Mouse (Mus musculus) neutrophil, adult 5-6 weeks (primary cell): ENCODE data around the gene Nanos2. TPM values are rescaled to one million over a fixed set of nuclear protein-coding genes. Genes with fewer than 3 reads are reported as not detected.
A peak's percentile ranks its signal among the peaks of the same experiment; 100 is the strongest.

Experiments
- ATAC-seq: fragments of 151-379, 151-347 bp; 2 replicates; pipeline ENCODE4 v1.8.0; 2017; ENCODE audit warnings: mild to moderate bottlenecking, moderate TSS enrichment; ENCODE audit not compliant: insufficient number of reproducible peaks, poor library complexity, low FRiP score, severe bottlenecking; ENCODE audit errors: extremely low read depth
- total RNA-seq: library from RNA; stranded (forward); fragments of 200-1000 nt; gene quantifications from 2 replicates; pipeline ENCODE4 v1.2.3, GENCODE M21; 2017

Gene Nanos2
- total RNA-seq, 1 experiment from 2014 or later: not detected

GRCm38 (mm10) chr7:18988780-18989179 is 1.6 kb downstream of the Nanos2 start:
- no peak for ATAC-seq

GRCm38 (mm10) chr7:18989995-18990394 is 2.8 kb downstream of the Nanos2 start:
- no peak for ATAC-seq

- peak; percentile 90 for ATAC-seq
These were observed 3.5 kb downstream of the Nanos2 start, which contains the start of gene Mypop for GRCm38 (mm10) chr7:18990601-18991295. Gene Mypop (plus strand): TSS chr7:18991245.

- no peak for ATAC-seq
These were observed 4.6 kb downstream of the Nanos2 start for GRCm38 (mm10) chr7:18991660-18992293.

GRCm38 (mm10) chr7:18992294-18992675 is 5.1 kb downstream of the Nanos2 start:
- ATAC-seq: no peak

GRCm38 (mm10) chr7:18993036-18993435 is 5.8 kb downstream of the Nanos2 start:
- no peak for ATAC-seq

- no peak for ATAC-seq
These were observed 11.6 kb downstream of the Nanos2 start for GRCm38 (mm10) chr7:18998835-18999234.

- no peak for ATAC-seq
These were observed 13.2 kb downstream of the Nanos2 start for GRCm38 (mm10) chr7:19000421-19000820.

- ATAC-seq: peak; percentile 59
These were observed 14.0 kb downstream of the Nanos2 start for GRCm38 (mm10) chr7:19001066-19001806.

- no peak for ATAC-seq
These were observed 14.5 kb downstream of the Nanos2 start for GRCm38 (mm10) chr7:19001807-19002085.

GRCm38 (mm10) chr7:19002115-19002514 is 14.9 kb downstream of the Nanos2 start:
- ATAC-seq: no peak

GRCm38 (mm10) chr7:19002848-19003498 is 15.8 kb downstream of the Nanos2 start:
- ATAC-seq: peak; percentile 21; the same call in 1 of the 2 replicates

- ATAC-seq: peak; percentile 62
These were observed 16.9 kb downstream of the Nanos2 start, which contains the start of gene Irf2bp1 for GRCm38 (mm10) chr7:19003902-19004630. Gene Irf2bp1 (plus strand): TSS chr7:19004044.

GRCm38 (mm10) chr7:19004631-19005079 is 17.5 kb downstream of the Nanos2 start:
- ATAC-seq: no peak

- no peak for ATAC-seq
These were observed 18.4 kb downstream of the Nanos2 start for GRCm38 (mm10) chr7:19005417-19006121.

- ATAC-seq: peak; percentile 53
These were observed 19.3 kb downstream of the Nanos2 start for GRCm38 (mm10) chr7:19006476-19006875.

GRCm38 (mm10) chr7:19007026-19007977 is 20.1 kb downstream of the Nanos2 start:
- no peak for ATAC-seq
